Mouse (Mus musculus): ENCODE results near the gene Mmp27.

The Mmp27 gene

DNA sequence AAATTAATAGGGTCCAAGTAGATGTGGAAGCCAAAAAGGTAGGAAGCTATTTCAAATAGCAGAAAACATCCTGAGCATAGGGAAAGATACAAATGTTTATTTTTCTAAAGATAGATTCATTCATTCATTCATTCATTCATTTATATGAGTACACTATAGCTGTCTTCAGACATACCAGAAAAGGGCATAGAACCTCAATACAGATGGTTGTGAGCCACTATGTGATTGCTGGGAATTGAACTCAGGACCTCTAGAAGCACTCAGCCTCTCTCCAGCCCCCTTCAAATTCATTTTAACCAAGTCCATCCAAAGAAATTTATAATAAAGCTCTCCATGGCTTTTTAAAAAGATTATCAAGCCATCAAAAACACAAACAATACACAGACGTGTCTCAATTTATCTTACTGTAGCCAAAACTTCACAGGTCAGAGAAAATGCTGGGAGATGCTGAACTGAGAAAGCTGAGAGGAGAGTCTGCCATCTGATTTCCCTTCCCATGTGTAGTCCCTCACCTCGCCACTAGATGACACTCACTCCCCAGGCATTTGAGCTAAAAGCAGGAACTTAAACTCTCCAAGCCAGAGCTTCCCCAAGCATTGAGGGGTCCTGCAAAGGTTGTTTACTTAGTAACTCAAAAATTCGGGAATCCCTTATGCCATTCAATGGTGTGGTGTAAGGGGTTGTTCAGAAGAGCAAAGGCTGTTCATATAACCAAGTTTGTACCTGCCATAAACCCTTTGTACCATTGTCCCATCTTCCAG is 32.0 kb downstream of the Mmp27 start:
- peak; percentile 49 to 72 for DNase-seq

DNA sequence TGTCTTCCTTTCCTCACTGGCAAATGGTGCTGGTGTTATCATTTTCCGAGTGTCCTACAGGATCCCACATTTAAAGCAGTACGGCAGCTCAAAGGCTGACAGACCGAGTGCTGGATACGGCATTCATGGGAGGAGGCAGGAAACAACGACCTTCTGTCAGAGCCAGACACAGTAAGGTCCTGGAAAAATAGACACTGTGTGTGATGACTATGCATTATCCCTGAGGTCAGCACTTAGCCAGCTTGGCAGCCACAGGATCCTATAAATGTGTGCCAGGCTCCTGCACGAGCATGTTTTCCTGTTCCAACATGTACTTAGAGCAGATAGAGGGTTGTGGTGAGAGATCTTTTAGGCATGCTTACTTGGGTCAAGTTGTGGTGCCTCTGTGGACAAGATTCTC is 32.8 kb downstream of the Mmp27 start:
- DNase-seq, result no peak

DNA sequence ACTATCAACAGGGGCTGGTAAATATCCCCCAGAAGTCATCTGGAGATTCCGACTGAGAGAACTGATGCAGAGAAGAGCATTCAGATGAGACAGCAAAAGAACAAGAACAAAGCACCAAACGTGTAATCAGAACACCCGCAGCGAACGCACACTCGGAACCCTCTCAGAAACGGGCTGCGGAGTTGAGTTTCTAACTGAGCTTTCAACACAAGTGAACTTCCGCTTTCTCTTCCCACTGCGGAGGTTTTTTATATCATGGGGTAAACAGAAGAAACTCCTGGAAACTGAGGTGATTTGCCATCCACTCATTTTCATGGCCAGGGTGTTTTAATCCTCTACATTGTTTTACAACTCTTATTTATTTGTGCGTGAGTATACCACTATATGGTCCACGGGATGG is 34.4 kb downstream of the Mmp27 start:
- no peak for DNase-seq

DNA sequence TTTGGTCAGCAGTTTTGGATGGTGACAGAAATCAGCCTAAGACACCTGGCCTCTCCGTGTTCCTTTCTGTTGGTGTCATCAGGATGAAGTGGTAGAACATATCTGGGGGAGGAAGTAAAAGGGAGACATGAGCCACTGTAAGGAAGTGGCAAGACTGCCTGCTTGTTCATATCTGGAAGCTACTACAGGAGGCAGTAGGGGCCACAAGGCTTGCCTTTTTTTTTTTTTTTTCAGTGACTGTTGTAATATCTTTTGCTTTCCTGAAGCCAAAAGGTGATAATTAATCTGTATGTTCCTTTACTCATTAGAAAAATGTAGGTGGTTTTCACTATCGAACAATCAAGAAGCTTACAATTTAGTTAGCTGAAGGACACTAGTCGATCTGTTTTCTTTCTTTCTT is 51.4 kb downstream of the Mmp27 start:
- DNase-seq, result no peak

DNA sequence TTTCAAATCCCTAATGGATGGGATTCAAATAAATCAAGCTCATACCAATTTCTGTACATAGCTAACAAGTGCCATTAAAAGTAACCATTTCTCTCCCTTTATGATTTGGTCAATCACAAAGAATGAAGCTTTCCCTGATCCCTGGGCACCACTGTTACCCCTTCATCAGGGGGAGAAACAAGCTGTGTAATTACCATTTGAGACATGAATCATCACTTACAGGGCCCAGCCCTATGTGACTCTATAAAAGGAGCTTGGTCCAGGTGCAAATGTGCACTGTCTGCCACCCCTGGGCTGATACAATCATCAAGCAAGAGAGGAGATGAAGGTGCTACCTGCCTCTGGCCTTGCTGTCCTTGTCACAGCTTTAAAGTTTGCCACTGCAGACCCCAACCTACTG is 56.7 kb downstream of the Mmp27 start, which contains the start of gene Mmp20:
Mmp20 (plus strand) TSS at position 301 of the 400 bp plus-strand sequence.
- no peak for DNase-seq

Data from spleen, adult 18-20 months (tissue).